Comparison of ENCODE assay signal across 8 mouse cellular contexts in the genomic region with DNA sequence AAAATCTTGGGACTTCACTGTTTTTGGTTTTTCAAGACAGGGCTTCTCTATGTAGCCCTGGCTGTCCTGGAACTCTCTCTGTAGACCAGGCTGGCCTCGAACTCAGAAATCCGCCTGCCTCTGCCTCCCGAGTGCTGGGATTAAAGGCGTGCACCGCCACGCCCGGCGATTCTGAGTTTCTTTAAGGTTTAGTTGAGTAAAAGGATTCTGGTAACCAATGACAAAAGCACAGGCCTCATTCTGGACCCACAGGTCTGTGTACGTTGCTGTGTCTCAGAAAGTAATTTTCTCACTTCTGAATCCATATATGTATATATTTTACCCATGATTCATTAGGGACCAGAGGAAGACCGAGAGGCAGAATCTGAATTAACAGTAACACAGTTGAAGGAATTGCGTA. TPM values are rescaled to one million over a fixed set of nuclear protein-coding genes. Genes with fewer than 3 reads are reported as not detected.
DNase-seq lines count a peak whose midpoint lies in the region; ATAC-seq and TF ChIP-seq lines count a peak whose summit lies in the region.
"Not testable (repeated sequence)": the region's sequence is repeated elsewhere in the genome, so short reads cannot be mapped to it uniquely, and the experiment has no call there.

A gene (minus strand): TSS at position 101 of the 400 bp plus-strand sequence.

- TF ChIP-seq EP300 in ES-Bruce4 (IDR thresholded peaks at IDR 0.05; ENCODE audit: insufficient read depth, low read depth, low read length) = not testable (repeated sequence)

- H3K36me3 ChIP-seq in ES-Bruce4 (ENCODE audit: control insufficient read depth, insufficient read depth, low read length, poor library complexity, severe bottlenecking) = peaks cover 20% of the 10 kb centered on the region; the same call in 1 of the 2 replicates
- H3K36me3 ChIP-seq in kidney, embryonic 16.5 days (ENCODE audit: insufficient read depth, low read length) = peaks cover 34% of the 10 kb centered on the region
- H3K36me3 ChIP-seq in limb, embryonic 13.5 days = peaks cover 35% of the 10 kb centered on the region
- H3K36me3 ChIP-seq in stomach, embryonic 14.5 days (ENCODE audit: control insufficient read depth, insufficient read depth, low read length) = peaks cover 33% of the 10 kb centered on the region

- H3K9me3 ChIP-seq in ES-Bruce4 (replicated peaks; ENCODE audit: control insufficient read depth, insufficient read depth, low read length, poor library complexity, severe bottlenecking); kidney, embryonic 16.5 days (ENCODE audit: low read length); limb, embryonic 13.5 days; stomach, embryonic 14.5 days (ENCODE audit: control insufficient read depth, low read depth, low read length): not testable (repeated sequence)

- H3K4me3 ChIP-seq in ES-Bruce4 (ENCODE audit: low read depth, low read length) = peak within 1 kb of the TSS; percentile 100
- H3K4me3 ChIP-seq in cortical plate, adult 2 months (ENCODE audit: insufficient read depth, low read length) = peak within 1 kb of the TSS; percentile 61
- H3K4me3 ChIP-seq in gastrocnemius, adult 2 months = peak within 1 kb of the TSS; percentile 100
- H3K4me3 ChIP-seq in kidney, embryonic 16.5 days (ENCODE audit: low read length) = peak within 1 kb of the TSS; percentile 68
- H3K4me3 ChIP-seq in limb, embryonic 13.5 days = peak within 1 kb of the TSS; percentile 97
- peak within 1 kb of the TSS; percentile 81 for H3K4me3 ChIP-seq in stomach, embryonic 14.5 days (ENCODE audit: low read depth, low read length)

- 80% methylated on average over 11 of the region's 11 CpGs for WGBS in kidney, embryonic 16.5 days
- WGBS in limb, embryonic 13.5 days = 81% methylated on average over 11 of the region's 11 CpGs
- WGBS in stomach, embryonic 14.5 days = 80% methylated on average over 11 of the region's 11 CpGs

- not testable (repeated sequence) for TF ChIP-seq POLR2A in ES-Bruce4 (IDR thresholded peaks at IDR 0.05; ENCODE audit: insufficient read depth, low read length); cortical plate, adult 2 months (IDR thresholded peaks at IDR 0.05; ENCODE audit: extremely low read depth, insufficient read depth, low read length)

- H3K9ac ChIP-seq in ES-Bruce4 (ENCODE audit: low read depth, poor library complexity, severe bottlenecking) = peak within 1 kb of the TSS; percentile 78
- peak within 1 kb of the TSS; percentile 83 for H3K9ac ChIP-seq in kidney, embryonic 16.5 days (replicated peaks; ENCODE audit: low read length)
- peak within 1 kb of the TSS; percentile 91 for H3K9ac ChIP-seq in limb, embryonic 13.5 days
- peak within 1 kb of the TSS; percentile 59 for H3K9ac ChIP-seq in stomach, embryonic 14.5 days (replicated peaks; ENCODE audit: low read depth, low read length)

- not testable (repeated sequence) for ATAC-seq in kidney, embryonic 16.5 days (ENCODE audit: low FRiP score, low TSS enrichment); limb, embryonic 13.5 days (ENCODE audit: low FRiP score, low read depth); megakaryocyte-erythroid progenitor cell, adult 5-6 weeks (replicated peaks; ENCODE audit: low FRiP score, low TSS enrichment, poor library complexity, severe bottlenecking); stomach, embryonic 14.5 days (ENCODE audit: insufficient number of reproducible peaks, insufficient read depth, low FRiP score, low read depth)

- DNase-seq in gastrocnemius, adult 2 months; heart, postnatal 36 days: not testable (repeated sequence)

- H3K4me1 ChIP-seq in ES-Bruce4 (ENCODE audit: control insufficient read depth, insufficient read depth, low read length); cortical plate, adult 2 months (ENCODE audit: control insufficient read depth, insufficient read depth, low read length): not testable (repeated sequence)
- peaks cover 29% of the 10 kb centered on the region for H3K4me1 ChIP-seq in kidney, embryonic 16.5 days (ENCODE audit: insufficient read depth, low read length)
- peaks cover 26% of the 10 kb centered on the region for H3K4me1 ChIP-seq in limb, embryonic 13.5 days
- H3K4me1 ChIP-seq in stomach, embryonic 14.5 days (ENCODE audit: control insufficient read depth, insufficient read depth, low read length) = peaks cover 14% of the 10 kb centered on the region

- H3K4me2 ChIP-seq in kidney, embryonic 16.5 days (replicated peaks; ENCODE audit: low read depth, low read length) = peak within 1 kb of the TSS; percentile 94
- H3K4me2 ChIP-seq in limb, embryonic 13.5 days (replicated peaks) = peak within 1 kb of the TSS; percentile 85
- peak within 1 kb of the TSS; percentile 97 for H3K4me2 ChIP-seq in stomach, embryonic 14.5 days (replicated peaks; ENCODE audit: low read depth, low read length)

- H3K27ac ChIP-seq in ES-Bruce4 (ENCODE audit: insufficient read depth, low read length) = not testable (repeated sequence)
- peak within 1 kb of the TSS; percentile 68; the same call in 1 of the 2 replicates for H3K27ac ChIP-seq in cortical plate, adult 2 months (ENCODE audit: insufficient read depth, low read length)
- peak within 1 kb of the TSS; percentile 95 for H3K27ac ChIP-seq in gastrocnemius, adult 2 months
- peak within 1 kb of the TSS; percentile 88 for H3K27ac ChIP-seq in kidney, embryonic 16.5 days (ENCODE audit: low read length)
- H3K27ac ChIP-seq in limb, embryonic 13.5 days = peak within 1 kb of the TSS; percentile 86
- peak within 1 kb of the TSS; percentile 80 for H3K27ac ChIP-seq in stomach, embryonic 14.5 days (ENCODE audit: low read length)

- H3K27me3 ChIP-seq in ES-Bruce4 (ENCODE audit: control insufficient read depth, insufficient read depth, low read length, poor library complexity, severe bottlenecking); kidney, embryonic 16.5 days (ENCODE audit: insufficient read depth, low read length); limb, embryonic 13.5 days; stomach, embryonic 14.5 days (ENCODE audit: control insufficient read depth, insufficient read depth, low read length): not testable (repeated sequence)

- intact Hi-C loops in gastrocnemius, adult 2 months (cut with DNase I); heart, postnatal 36 days (cut with DNase I): not testable (repeated sequence)

- TF ChIP-seq CTCF in ES-Bruce4 (IDR thresholded peaks at IDR 0.05; ENCODE audit: low read depth, low read length); cortical plate, adult 2 months (IDR thresholded peaks at IDR 0.05; ENCODE audit: extremely low read depth, insufficient read depth, low read length); gastrocnemius, adult 2 months (IDR thresholded peaks at IDR 0.05): not testable (repeated sequence)

RNA-seq across cellular contexts. Expression of the gene that starts here (rescaled TPM):
- polyA plus RNA-seq in ES-Bruce4 (2011; ENCODE audit: insufficient read depth, insufficient read length, low read depth, missing spikeins) = 16.9 and 19.3 TPM in 2 replicates
- polyA plus RNA-seq in cortical plate, adult 2 months (2012; rRNA removed) = 14.2 and 15.5 TPM in 2 replicates
- 10 to 100 TPM in 1 of 2 experiments, 1 to 10 TPM in 1; 9.6 to 12.5 TPM for total RNA-seq in gastrocnemius, adult 2 months (2021)
- total RNA-seq in heart, postnatal 36 days (2021) = 10 to 100 TPM; 13.5 to 13.6 TPM
- polyA plus RNA-seq in kidney, embryonic 16.5 days (2015; fragmentation: Nextera tagmentation; extraction: Ambion mirVana) = 26.1 and 32.7 TPM in 2 replicates
- 30.8 and 31.2 TPM in 2 replicates for polyA plus RNA-seq in limb, embryonic 13.5 days (2015; fragmentation: Nextera tagmentation; extraction: Ambion mirVana)
- total RNA-seq in megakaryocyte-erythroid progenitor cell, adult 5-6 weeks (2014; fragmentation: Nextera tagmentation) = 18.2 and 23.9 TPM in 2 replicates
- total RNA-seq in megakaryocyte-erythroid progenitor cell, adult 5-6 weeks (2017) = 18.8 and 29.6 TPM in 2 replicates
- 20.7 and 21.4 TPM in 2 replicates for polyA plus RNA-seq in stomach, embryonic 14.5 days (2014; fragmentation: Nextera tagmentation; extraction: Ambion mirVana)
